In genomic region chr7:37918926-37919325, GRCm38 (mm10) we compare ENCODE assay signal across 26 mouse cellular contexts.
A peak's percentile ranks its signal among the peaks of the same experiment; 100 is the strongest.
DNase-seq lines count a peak whose midpoint lies in the region; ATAC-seq and TF ChIP-seq lines count a peak whose summit lies in the region.
"Had no signal": no experiment of that assay in that cellular context is flagged by ENCODE, and none has a peak within 500 bp of the region (broad histone marks: within the 10 kb centered on the region; RNA-seq: fewer than 3 reads in every experiment).

No protein-coding gene starts in this region.

- ATAC-seq in embryonic facial prominence, embryonic 11.5 days (replicated peaks; ENCODE audit: insufficient number of reproducible peaks, low FRiP score, low TSS enrichment, low read depth): 0 out of 2 replicates have a peak, but pooled peaks have one; percentile 12
- ATAC-seq: CD4-positive, CD25-positive, alpha-beta regulatory T cell, adult 4 months; forebrain, embryonic 14.5 days; forebrain, postnatal 0 days; intestine, postnatal 0 days; Patski had no signal

- no peak for TF ChIP-seq EP300 in ES-Bruce4 (IDR thresholded peaks at IDR 0.05; ENCODE audit: insufficient read depth, low read depth, low read length)

- no peak overlapping the region for H3K4me2 ChIP-seq in embryonic facial prominence, embryonic 11.5 days (ENCODE audit: low read depth, low read length)
- H3K4me2 ChIP-seq: embryonic facial prominence, embryonic 12.5 days; embryonic facial prominence, embryonic 15.5 days; heart, embryonic 11.5 days; hindbrain, embryonic 12.5 days; hindbrain, embryonic 15.5 days had no signal

- no peak for TF ChIP-seq POLR2A in ES-Bruce4 (IDR thresholded peaks at IDR 0.05; ENCODE audit: insufficient read depth, low read length)

- no peaks in the 10 kb centered on the region for H3K27me3 ChIP-seq in embryonic facial prominence, embryonic 11.5 days (ENCODE audit: control insufficient read depth, insufficient read depth, low read length)
- no peaks in the 10 kb centered on the region for H3K27me3 ChIP-seq in embryonic facial prominence, embryonic 10.5 days (replicated peaks; ENCODE audit: low read depth, poor library complexity, severe bottlenecking)
- H3K27me3 ChIP-seq in E14TG2a.4 (ENCODE audit: insufficient read depth, low read length) (peaks cover 9% of the 10 kb centered on the region; the same call in 1 of the 2 replicates), ES-Bruce4 (ENCODE audit: control insufficient read depth, insufficient read depth, low read length, poor library complexity, severe bottlenecking) (no peaks in the 10 kb centered on the region)
- H3K27me3 ChIP-seq: embryonic facial prominence, embryonic 12.5 days; embryonic facial prominence, embryonic 15.5 days; hindbrain, embryonic 12.5 days; hindbrain, embryonic 15.5 days had no signal

- no peak overlapping the region for H3K27ac ChIP-seq in embryonic facial prominence, embryonic 11.5 days (replicated peaks; ENCODE audit: low read depth, low read length)
- no peak overlapping the region for H3K27ac ChIP-seq in embryonic facial prominence, embryonic 10.5 days (replicated peaks)
- H3K27ac ChIP-seq in ES-Bruce4 (ENCODE audit: insufficient read depth, low read length): no peak overlapping the region
- H3K27ac ChIP-seq: embryonic facial prominence, embryonic 12.5 days; embryonic facial prominence, embryonic 15.5 days; hindbrain, embryonic 12.5 days; hindbrain, embryonic 15.5 days had no signal

- no peaks in the 10 kb centered on the region for H3K36me3 ChIP-seq in embryonic facial prominence, embryonic 11.5 days (replicated peaks; ENCODE audit: control insufficient read depth, insufficient read depth, low read depth, low read length)
- H3K36me3 ChIP-seq in embryonic facial prominence, embryonic 10.5 days (replicated peaks): no peaks in the 10 kb centered on the region
- no peaks in the 10 kb centered on the region for H3K36me3 ChIP-seq in E14TG2a.4 (ENCODE audit: insufficient read depth, low read length)
- no peaks in the 10 kb centered on the region for H3K36me3 ChIP-seq in ES-Bruce4 (ENCODE audit: control insufficient read depth, insufficient read depth, low read length, poor library complexity, severe bottlenecking)
- H3K36me3 ChIP-seq: embryonic facial prominence, embryonic 12.5 days; embryonic facial prominence, embryonic 15.5 days; G1E; hindbrain, embryonic 12.5 days; hindbrain, embryonic 15.5 days had no signal

- TF ChIP-seq CTCF in E14TG2a.4 (conservative IDR thresholded peaks at IDR 0.05; ENCODE audit: low read length): no peak
- TF ChIP-seq CTCF in ES-Bruce4 (IDR thresholded peaks at IDR 0.05; ENCODE audit: low read depth, low read length): no peak

- H3K9ac ChIP-seq in embryonic facial prominence, embryonic 11.5 days (replicated peaks; ENCODE audit: low read length): no peak overlapping the region
- H3K9ac ChIP-seq in ES-Bruce4 (ENCODE audit: low read depth, poor library complexity, severe bottlenecking): no peak overlapping the region
- H3K9ac ChIP-seq: embryonic facial prominence, embryonic 12.5 days; embryonic facial prominence, embryonic 15.5 days; forebrain, postnatal 0 days; hindbrain, embryonic 12.5 days; hindbrain, embryonic 15.5 days had no signal

- DNase-seq in embryonic facial prominence, embryonic 11.5 days (ENCODE audit: low spot score): no peak
- DNase-seq in embryonic facial prominence, embryonic 10.5 days (ENCODE audit: low spot score): no peak
- peak; percentile 24 for DNase-seq in gastrocnemius, postnatal 14 days
- no peak for DNase-seq in gastrocnemius, postnatal 4 days (ENCODE audit: low spot score in 2 of 2)
- DNase-seq in right cerebral cortex, postnatal 36 days (ENCODE audit: low spot score in 2 of 2): no peak
- DNase-seq: adrenal gland, adult 2 months; adrenal gland, postnatal 14 days; cerebellum, adult 11 months; cerebellum, adult 9-10 months; cerebellum, postnatal 36 days; embryo, embryonic 11 days; forebrain, postnatal 0 days; gastrocnemius, postnatal 25 days; kidney, adult 2 months had no signal

- intact Hi-C loops in gastrocnemius, postnatal 14 days (cut with DNase I; ENCODE audit: low total_unique reads): no loop called here

- no peak overlapping the region for H3K4me3 ChIP-seq in embryonic facial prominence, embryonic 11.5 days (ENCODE audit: low read depth, low read length)
- no peak overlapping the region for H3K4me3 ChIP-seq in embryonic facial prominence, embryonic 10.5 days
- H3K4me3 ChIP-seq in E14TG2a.4 (replicated peaks; ENCODE audit: low read length): peak overlapping the region; percentile 57
- H3K4me3 ChIP-seq in ES-Bruce4 (ENCODE audit: low read depth, low read length): peak overlapping the region; percentile 46
- H3K4me3 ChIP-seq: embryonic facial prominence, embryonic 12.5 days; embryonic facial prominence, embryonic 15.5 days; hindbrain, embryonic 12.5 days; hindbrain, embryonic 15.5 days had no signal

- no peaks in the 10 kb centered on the region for H3K4me1 ChIP-seq in embryonic facial prominence, embryonic 11.5 days (ENCODE audit: control insufficient read depth, insufficient read depth, low read length)
- H3K4me1 ChIP-seq in embryonic facial prominence, embryonic 10.5 days: peaks cover 21% of the 10 kb centered on the region
- H3K4me1 ChIP-seq in E14TG2a.4 (replicated peaks; ENCODE audit: low read depth, low read length): peaks cover 28% of the 10 kb centered on the region
- no peaks in the 10 kb centered on the region for H3K4me1 ChIP-seq in ES-Bruce4 (ENCODE audit: control insufficient read depth, insufficient read depth, low read length)
- H3K4me1 ChIP-seq: embryonic facial prominence, embryonic 12.5 days had no signal

- 55% methylated on average over 10 of the region's 10 CpGs for WGBS in embryonic facial prominence, embryonic 11.5 days
- WGBS in embryonic facial prominence, embryonic 10.5 days: 54% methylated on average over 10 of the region's 10 CpGs

- no peaks in the 10 kb centered on the region for H3K9me3 ChIP-seq in embryonic facial prominence, embryonic 11.5 days (replicated peaks; ENCODE audit: control insufficient read depth, low read length)
- peaks cover 4% of the 10 kb centered on the region; the same call in 1 of the 2 replicates for H3K9me3 ChIP-seq in embryonic facial prominence, embryonic 10.5 days
- H3K9me3 ChIP-seq in E14TG2a.4 (ENCODE audit: low read length) (peaks cover 7% of the 10 kb centered on the region; the same call in 1 of the 2 replicates), ES-Bruce4 (replicated peaks; ENCODE audit: control insufficient read depth, insufficient read depth, low read length, poor library complexity, severe bottlenecking) (no peaks in the 10 kb centered on the region)
- H3K9me3 ChIP-seq: embryonic facial prominence, embryonic 12.5 days; embryonic facial prominence, embryonic 15.5 days; hindbrain, embryonic 12.5 days; hindbrain, embryonic 15.5 days had no signal

Comparison
In these comparisons a context has a peak if more than half of its experiments do, and no peak if none do; other contexts are left out.
1. H3K4me3 ChIP-seq: peak in E14TG2a.4 (single experiment) and ES-Bruce4 (single experiment); none in embryonic facial prominence, embryonic 11.5 days (single experiment) and embryonic facial prominence, embryonic 10.5 days (single experiment).